Mouse (Mus musculus) adrenal gland, postnatal 36 days (tissue): ENCODE measurements around the gene Gm7324. TPM values are rescaled to one million over a fixed set of nuclear protein-coding genes. Genes with fewer than 3 reads are reported as not detected.
"Not testable (repeated sequence)": the region's sequence is repeated elsewhere in the genome, so short reads cannot be mapped to it uniquely, and the experiment has no call there.

Experiments
- DNase-seq, 2 experiments: peaks; one replicate each; pipeline ENCODE4 v3.0.0; 2021; ENCODE audit warnings: mixed read lengths in 1 of 2
- long read RNA-seq, 2 experiments: library from polyadenylated mRNA; stranded (forward); transcript quantifications; one replicate each; pipeline ENCODE4 v2.0.0; 2021; ENCODE audit warnings: borderline sequencing depth in 2 of 2
- total RNA-seq, 2 experiments: library from RNA; stranded (reverse); gene quantifications; 2 replicates each; pipeline ENCODE4 v1.2.3; 2021

The Gm7324 gene
- 1 to 10 TPM in 1 of 2 experiments, under 1 TPM in 1; 0.83 to 1.5 TPM for total RNA-seq
- long read RNA-seq, experiment 1, partial matches to known transcripts = 0 of 4 reads
- long read RNA-seq, experiment 1, other reads (novel, unspliced or antisense) = 0 of 4 reads
- long read RNA-seq, experiment 2 = 0 reads

DNA sequence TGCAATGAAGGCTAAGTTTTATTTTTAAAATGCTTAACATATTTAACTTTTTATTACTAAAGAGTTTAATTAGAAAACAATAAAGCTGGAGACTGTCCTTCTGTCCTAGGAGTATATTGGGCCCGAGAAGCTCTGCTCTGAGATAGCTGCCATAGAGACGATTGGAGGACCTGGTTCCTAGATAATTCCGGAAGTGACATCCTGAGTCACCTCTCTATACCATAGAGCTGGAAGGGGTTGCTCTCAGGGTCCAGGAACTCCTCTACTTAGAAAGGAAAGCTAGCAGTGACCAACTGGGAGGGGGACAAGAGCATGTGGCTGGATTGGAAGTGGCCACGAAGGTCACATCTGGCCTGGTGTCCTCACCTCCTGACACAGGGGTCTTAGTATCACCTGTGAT lies at the start of gene Gm7324:
Gene Gm7324 (plus strand): TSS at position 208 of the 400 bp plus-strand sequence.
- DNase-seq = not testable (repeated sequence)

DNA sequence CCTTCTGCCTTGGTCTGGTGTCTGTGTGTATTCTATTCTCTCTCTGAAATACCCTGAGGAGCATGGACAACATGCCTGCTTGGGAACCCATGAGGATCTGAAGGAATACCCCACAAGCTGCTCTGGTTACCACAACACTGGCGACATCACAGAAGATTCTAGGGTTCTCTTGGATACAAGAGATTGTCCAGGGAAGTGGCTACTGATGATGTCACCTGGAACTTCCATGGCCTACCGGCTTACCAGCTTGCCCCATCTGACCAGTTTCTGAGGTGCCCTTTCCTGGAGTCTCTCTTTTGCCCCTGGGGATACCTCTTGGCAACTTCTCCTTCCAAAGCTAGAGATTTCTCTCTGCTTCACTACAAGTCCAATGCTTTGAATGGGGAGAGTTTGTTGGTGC lies 20.5 kb upstream of the Gm7324 start, which contains the start of gene Gm8165:
Gene Gm8165 (minus strand): TSS at position 101 of the 400 bp plus-strand sequence.
- DNase-seq = not testable (repeated sequence)

DNA sequence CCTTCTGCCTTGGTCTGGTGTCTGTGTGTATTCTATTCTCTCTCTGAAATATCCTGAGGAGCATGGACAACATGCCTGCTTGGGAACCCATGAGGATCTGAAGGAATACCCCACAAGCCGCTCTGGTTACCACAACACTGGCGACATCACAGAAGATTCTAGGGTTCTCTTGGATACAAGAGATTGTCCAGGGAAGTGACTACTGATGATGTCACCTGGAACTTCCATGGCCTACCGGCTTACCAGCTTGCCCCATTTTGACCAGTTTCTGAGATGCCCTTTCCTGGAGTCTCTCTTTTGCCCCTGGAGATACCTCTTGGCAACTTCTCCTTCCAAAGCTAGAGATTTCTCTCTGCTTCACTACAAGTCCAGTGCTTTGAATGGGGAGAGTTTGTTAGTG lies 29.8 kb downstream of the Gm7324 start, which contains the start of gene Gm16506:
Gene Gm16506 (minus strand): TSS at position 101 of the 400 bp plus-strand sequence.
- DNase-seq = not testable (repeated sequence)

DNA sequence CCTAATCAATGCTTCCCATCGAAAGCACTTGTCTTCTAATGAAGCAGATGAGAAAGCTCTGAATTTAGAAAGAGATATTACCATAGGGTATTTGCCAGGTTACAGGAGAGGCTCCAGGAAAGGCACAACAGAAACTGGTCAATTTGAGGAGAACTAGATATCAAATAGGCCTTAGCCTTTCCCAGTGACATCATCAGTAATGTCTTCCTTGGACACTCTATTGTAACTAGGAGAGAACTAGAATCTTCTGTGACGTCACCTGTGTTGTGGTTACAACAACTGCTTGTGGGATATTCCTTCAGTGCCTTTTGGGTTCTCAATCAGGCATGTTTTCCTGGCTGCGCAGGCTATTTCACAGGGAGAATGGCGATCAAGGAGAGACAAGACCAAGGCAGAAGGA lies 49.9 kb downstream of the Gm7324 start, which contains the start of gene Gm6526:
Gene Gm6526 (plus strand): TSS at position 301 of the 400 bp plus-strand sequence.
- DNase-seq = not testable (repeated sequence)

Other genes starting within 250 kb of the Gm7324 start
- not detected for gene Gm5799, start 154.3 kb upstream of the Gm7324 start, total RNA-seq
- not detected for gene Gm17654, start 118.7 kb upstream of the Gm7324 start, total RNA-seq
- not detected for gene Gm10375, start 89.8 kb upstream of the Gm7324 start, total RNA-seq
- not detected for gene Gm8165, start 20.6 kb upstream of the Gm7324 start, total RNA-seq
- gene Gm16506, start 29.7 kb downstream of the Gm7324 start, total RNA-seq = not detected
- not detected for gene Gm6526, start 50.0 kb downstream of the Gm7324 start, total RNA-seq
- gene Gm8180, start 86.9 kb downstream of the Gm7324 start, total RNA-seq = not detected
- not detected for gene Ear1, start 177.7 kb downstream of the Gm7324 start, total RNA-seq
- gene Ear10, start 225.7 kb downstream of the Gm7324 start, total RNA-seq = not detected
- gene Gm8113, start 227.6 kb downstream of the Gm7324 start, total RNA-seq = 1 to 10 TPM in 1 of 2 experiments, under 1 TPM in 1; 0.43 to 6.2 TPM